Mouse (Mus musculus): ENCODE data around the gene Ncan.

The Ncan gene

GRCm38 (mm10) chr8:70120667-70121066 is at the start of gene Ncan:
TSS of gene Ncan (minus strand) at chr8:70120873.
- in situ Hi-C loops (cut with MboI, MseI) = no loop called here

GRCm38 (mm10) chr8:70170116-70170515 is 49.4 kb upstream of the Ncan start:
- in situ Hi-C loops (cut with MboI, MseI) = loop anchor here (25.0 kb wide), 1 partner anchor 258 kb away; the partner anchor contains the start of genes Ndufa13, Tssk6 and Yjefn3

GRCm38 (mm10) chr8:70166504-70167110 is 45.9 kb upstream of the Ncan start:
- in situ Hi-C loops (cut with MboI, MseI) = loop anchor here (25.0 kb wide), 1 partner anchor 254 kb away; the partner anchor contains the start of genes Ndufa13, Tssk6 and Yjefn3

- in situ Hi-C loops (cut with MboI, MseI) = loop anchor here (25.0 kb wide), 1 partner anchor 251 kb away; the partner anchor contains the start of genes Ndufa13, Tssk6 and Yjefn3
Observed at GRCm38 (mm10) chr8:70163316-70163715, 42.6 kb upstream of the Ncan start.

GRCm38 (mm10) chr8:70160015-70160414 is 39.3 kb upstream of the Ncan start:
- in situ Hi-C loops (cut with MboI, MseI) = loop anchor here (25.0 kb wide), 1 partner anchor 248 kb away; the partner anchor contains the start of genes Ndufa13, Tssk6 and Yjefn3

- in situ Hi-C loops (cut with MboI, MseI) = loop anchor here (25.0 kb wide), 1 partner anchor 247 kb away; the partner anchor contains the start of genes Ndufa13, Tssk6 and Yjefn3
Observed at GRCm38 (mm10) chr8:70159211-70159610, 38.5 kb upstream of the Ncan start.

- in situ Hi-C loops (cut with MboI, MseI) = loop anchor here (25.0 kb wide), 1 partner anchor 246 kb away; the partner anchor contains the start of genes Ndufa13, Tssk6 and Yjefn3
Observed at GRCm38 (mm10) chr8:70158069-70158853, 37.6 kb upstream of the Ncan start.

- in situ Hi-C loops (cut with MboI, MseI) = loop anchor here (25.0 kb wide), 1 partner anchor 245 kb away; the partner anchor contains the start of genes Ndufa13, Tssk6 and Yjefn3
Observed at GRCm38 (mm10) chr8:70157240-70157800, 36.6 kb upstream of the Ncan start.

- in situ Hi-C loops (cut with MboI, MseI) = loop anchor here (25.0 kb wide), 1 partner anchor 240 kb away; the partner anchor contains the start of genes Ndufa13, Tssk6 and Yjefn3
Observed at GRCm38 (mm10) chr8:70152537-70153257, 32.0 kb upstream of the Ncan start.

- in situ Hi-C loops (cut with MboI, MseI) = loop anchor here (25.0 kb wide), 1 partner anchor 238 kb away; the partner anchor contains the start of genes Ndufa13, Tssk6 and Yjefn3
Observed at GRCm38 (mm10) chr8:70150158-70150557, 29.5 kb upstream of the Ncan start.

- in situ Hi-C loops (cut with MboI, MseI) = no loop called here
Observed at GRCm38 (mm10) chr8:70147678-70148607, 27.3 kb upstream of the Ncan start.

GRCm38 (mm10) chr8:70139981-70140380 is 19.3 kb upstream of the Ncan start:
- in situ Hi-C loops (cut with MboI, MseI) = no loop called here

- in situ Hi-C loops (cut with MboI, MseI) = no loop called here
Observed at GRCm38 (mm10) chr8:70139026-70139857, 18.6 kb upstream of the Ncan start, which contains the start of the genes Rfxank, Borcs8 and Mef2b. TSS of gene Rfxank (minus strand) at chr8:70139154. TSS of gene Borcs8 (plus strand) at chr8:70139499. TSS of gene Mef2b (plus strand) at chr8:70139711.

- in situ Hi-C loops (cut with MboI, MseI) = no loop called here
Observed at GRCm38 (mm10) chr8:70137890-70138289, 17.2 kb upstream of the Ncan start.

- in situ Hi-C loops (cut with MboI, MseI) = no loop called here
Observed at GRCm38 (mm10) chr8:70136591-70136990, 15.9 kb upstream of the Ncan start.

- in situ Hi-C loops (cut with MboI, MseI) = no loop called here
Observed at GRCm38 (mm10) chr8:70134931-70135330, 14.3 kb upstream of the Ncan start.

GRCm38 (mm10) chr8:70134086-70134485 is 13.4 kb upstream of the Ncan start:
- in situ Hi-C loops (cut with MboI, MseI) = no loop called here

GRCm38 (mm10) chr8:70131166-70131883 is 10.7 kb upstream of the Ncan start, which contains the start of gene Nr2c2ap:
TSS of gene Nr2c2ap (plus strand) at chr8:70131333.
- in situ Hi-C loops (cut with MboI, MseI) = no loop called here

Data from T-helper 2 cell (primary cell).